Mouse (Mus musculus) embryonic facial prominence, embryonic 10.5 days (tissue): Measurements from ENCODE around the gene Uevld. TPM values are rescaled to one million over a fixed set of nuclear protein-coding genes. Genes with fewer than 3 reads are reported as not detected.

Experiments used
- DNase-seq: peaks from one replicate; pipeline ENCODE4 v3.0.0-alpha.2; 2017; ENCODE audit warnings: low spot score
- H3K27ac ChIP-seq: fragments of 300-500 bp; sonication (generic); replicated peaks from 2 replicates; pipeline ENCODE4 v1.5.1; 2016; ENCODE audit warnings: mild to moderate bottlenecking
- H3K27me3 ChIP-seq: fragments of 300-500 bp; sonication (generic); replicated peaks from 2 replicates; pipeline ENCODE4 v1.6.1; 2016; ENCODE audit warnings: low read depth, mild to moderate bottlenecking; ENCODE audit not compliant: poor library complexity, severe bottlenecking
- H3K36me3 ChIP-seq: fragments of 300-500 bp; sonication (generic); replicated peaks from 2 replicates; pipeline ENCODE4 v1.6.1; 2016; ENCODE audit warnings: mild to moderate bottlenecking, moderate library complexity
- H3K4me1 ChIP-seq: fragments of 300-500 bp; sonication (generic); 2 replicates; pipeline ENCODE4 v1.6.1; 2016
- H3K4me3 ChIP-seq: fragments of 300-500 bp; sonication (generic); 2 replicates; pipeline ENCODE4 v1.5.1; 2016; ENCODE audit warnings: mild to moderate bottlenecking, moderate library complexity
- H3K9me3 ChIP-seq: fragments of 300-500 bp; sonication (generic); 2 replicates; pipeline ENCODE4 v1.6.1; 2016; ENCODE audit warnings: mild to moderate bottlenecking
- WGBS: fragments of 180-500 bp; shearing (Covaris S2); methylation state at CpG from one replicate; pipeline ENCODE4 v1.1.7; 2016; 5-methylcytosine and 5-hydroxymethylcytosine counted together
- polyA plus RNA-seq: library from polyadenylated mRNA; unstranded; fragments of >200 nt; fragmentation: Nextera tagmentation; extraction: Ambion mirVana; gene quantifications from 2 replicates; pipeline ENCODE4 v1.2.1, GENCODE M21; 2016

The Uevld gene
- polyA plus RNA-seq: 12.7 TPM in 2 replicates

DNA sequence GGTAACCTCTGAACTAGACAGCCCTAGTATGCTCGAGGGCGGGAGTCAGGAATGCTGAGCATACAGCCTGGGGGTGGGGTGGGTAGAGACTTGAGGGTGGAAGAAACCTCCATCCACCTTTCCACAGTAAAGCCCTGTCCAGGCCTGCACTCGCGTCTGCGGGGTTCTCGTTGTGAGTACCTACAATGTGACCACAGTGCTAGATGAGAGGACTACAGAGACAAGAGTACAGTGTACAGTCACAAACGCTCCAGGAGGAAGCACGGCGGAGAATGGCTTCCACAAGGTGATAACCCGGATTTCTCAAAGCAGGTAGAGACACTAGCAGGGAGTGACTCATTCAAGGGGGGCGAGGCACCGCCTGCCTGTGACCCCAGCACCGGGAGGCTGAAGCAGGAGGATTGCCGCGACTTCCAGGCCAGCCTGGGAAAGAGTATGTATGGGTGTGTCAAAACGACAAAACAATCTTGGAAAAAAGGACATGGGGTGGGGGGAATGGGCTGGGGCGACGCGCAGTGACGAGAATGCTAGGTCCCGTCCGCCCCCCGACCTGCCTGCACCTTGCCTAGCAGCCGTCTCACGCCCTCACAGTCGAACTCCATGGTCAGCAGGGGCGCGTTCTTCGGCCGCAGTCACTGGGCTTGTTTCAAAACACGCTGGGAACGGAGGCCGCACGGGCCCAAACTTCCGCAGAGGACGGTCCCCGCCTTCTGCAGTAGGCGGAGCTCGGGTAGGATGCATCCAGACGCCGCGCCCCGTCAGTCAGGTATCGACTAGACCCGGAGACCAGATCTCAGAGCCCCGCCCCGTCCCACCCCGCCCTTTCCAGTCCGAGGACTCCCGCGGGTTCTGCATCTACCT lies at the start of gene Uevld:
Uevld (minus strand) TSS at position 697 of the 861 bp plus-strand sequence.
- peak; percentile 96 for DNase-seq
- Histone ChIP-seq H3K4me3 (peak within 1 kb of the TSS; percentile 88), H3K9me3 (no peaks in the 10 kb centered on the region), H3K27ac (peak within 1 kb of the TSS; percentile 83), H3K27me3 (peaks cover 17% of the 10 kb centered on the region), H3K36me3 (peaks cover 26% of the 10 kb centered on the region), H3K4me1 (peaks cover 14% of the 10 kb centered on the region)
- 1% methylated on average over 51 of the region's 51 CpGs for WGBS

DNA sequence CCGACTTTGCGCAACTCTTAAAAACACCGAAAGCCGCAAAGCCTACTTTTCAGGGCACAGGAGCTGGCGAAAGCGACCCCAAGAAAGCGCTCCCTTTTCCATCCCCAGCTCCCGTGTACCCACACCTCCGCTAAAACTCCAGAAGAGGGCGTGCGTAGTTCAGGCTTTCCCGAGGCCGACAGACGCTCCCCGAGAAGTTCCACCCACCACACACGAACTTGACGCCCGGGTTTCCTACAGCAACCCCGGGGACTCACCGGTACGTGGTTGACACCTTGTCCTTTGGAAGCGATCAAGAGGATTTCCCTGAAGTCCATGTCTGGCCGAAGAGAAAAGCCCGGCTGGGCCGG lies 49.5 kb upstream of the Uevld start:
- H3K27ac ChIP-seq: peak overlapping the region; percentile 89
- 2% methylated on average over 25 of the region's 25 CpGs for WGBS
- no peak for DNase-seq

DNA sequence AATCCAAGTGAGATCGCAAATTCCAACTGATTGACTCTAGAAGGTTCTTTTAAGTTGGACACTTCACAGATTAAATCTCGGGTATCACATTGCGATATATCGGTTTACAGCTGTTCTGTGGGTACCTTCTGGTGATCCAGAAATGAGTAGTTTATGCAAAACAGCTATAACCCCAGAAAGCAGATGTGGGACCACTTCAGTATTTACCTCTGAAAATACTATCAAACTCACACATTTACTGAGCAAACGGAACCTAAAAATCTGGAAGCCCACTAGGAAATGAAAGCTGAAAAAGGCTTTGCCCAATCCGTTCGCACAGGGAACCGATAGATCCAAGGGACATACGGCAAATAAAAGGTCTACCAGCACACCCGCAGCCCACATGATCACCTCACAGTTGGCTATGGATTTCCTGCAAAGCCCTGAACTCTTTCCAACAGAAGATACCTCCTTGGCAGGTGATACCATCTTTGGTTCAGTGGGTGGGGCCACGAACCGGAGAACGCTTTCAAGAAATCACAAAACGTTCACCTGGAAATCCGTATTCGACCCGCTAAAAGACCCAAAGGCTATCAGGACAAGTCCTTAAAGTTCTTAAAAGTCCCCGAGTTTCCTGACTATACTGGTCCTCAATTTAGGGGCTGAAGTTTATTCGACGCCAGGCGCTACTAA lies 48.9 kb upstream of the Uevld start:
- Histone ChIP-seq H3K36me3 (no peaks in the 10 kb centered on the region), H3K9me3 (no peaks in the 10 kb centered on the region), H3K4me3 (peak overlapping the region; percentile 81), H3K27me3 (no peaks in the 10 kb centered on the region), H3K4me1 (peaks cover 38% of the 10 kb centered on the region), H3K27ac (peak overlapping the region; percentile 89)
- no peak for DNase-seq
- WGBS: 22% methylated on average over 21 of the region's 21 CpGs

More for the DNA sequence above, 49.5 kb upstream of the Uevld start:
- H3K4me1 ChIP-seq: peaks cover 32% of the 10 kb centered on the region
- no peaks in the 10 kb centered on the region for H3K9me3 ChIP-seq
- H3K4me3 ChIP-seq: peak overlapping the region; percentile 81
- no peaks in the 10 kb centered on the region for H3K27me3 ChIP-seq
- no peaks in the 10 kb centered on the region for H3K36me3 ChIP-seq

DNA sequence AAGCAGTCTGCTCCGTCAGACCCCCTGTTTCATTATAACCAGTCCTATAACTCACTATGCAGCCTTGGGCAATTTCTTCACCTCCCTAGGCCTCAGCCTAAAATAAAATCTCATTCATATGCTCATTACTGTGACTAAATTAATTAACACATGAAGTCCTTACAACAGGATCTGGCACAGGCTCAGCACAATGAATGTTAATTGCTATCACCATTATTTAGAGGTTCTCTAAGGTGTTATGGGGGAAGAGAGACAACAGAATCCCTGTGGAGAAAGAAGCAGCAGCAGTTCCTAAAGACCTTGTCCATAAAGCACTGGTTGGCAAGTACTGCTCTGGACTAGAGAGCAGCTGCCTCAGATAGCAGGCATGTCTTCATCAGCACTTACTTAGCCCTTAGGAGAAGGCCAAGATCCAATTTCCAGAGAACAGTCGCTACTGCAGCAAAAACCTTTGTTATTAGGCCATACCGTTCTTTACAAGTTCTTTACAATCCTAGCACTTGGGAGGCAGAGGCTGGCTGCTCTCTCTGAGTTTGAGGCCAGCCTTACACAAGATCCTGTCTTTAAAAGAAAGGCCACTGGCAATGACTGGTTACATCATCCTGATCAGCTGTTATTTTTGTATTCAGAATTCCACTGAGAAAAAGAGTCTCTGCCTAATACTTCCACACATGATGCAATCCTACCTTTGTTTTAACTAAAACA lies 45.2 kb upstream of the Uevld start:
- Histone ChIP-seq H3K27me3 (no peaks in the 10 kb centered on the region), H3K27ac (no peak overlapping the region), H3K36me3 (peaks cover 8% of the 10 kb centered on the region), H3K9me3 (no peaks in the 10 kb centered on the region), H3K4me3 (no peak overlapping the region), H3K4me1 (peaks cover 39% of the 10 kb centered on the region)
- WGBS: 33% methylated on average over 3 of the region's 3 CpGs
- no peak for DNase-seq

DNA sequence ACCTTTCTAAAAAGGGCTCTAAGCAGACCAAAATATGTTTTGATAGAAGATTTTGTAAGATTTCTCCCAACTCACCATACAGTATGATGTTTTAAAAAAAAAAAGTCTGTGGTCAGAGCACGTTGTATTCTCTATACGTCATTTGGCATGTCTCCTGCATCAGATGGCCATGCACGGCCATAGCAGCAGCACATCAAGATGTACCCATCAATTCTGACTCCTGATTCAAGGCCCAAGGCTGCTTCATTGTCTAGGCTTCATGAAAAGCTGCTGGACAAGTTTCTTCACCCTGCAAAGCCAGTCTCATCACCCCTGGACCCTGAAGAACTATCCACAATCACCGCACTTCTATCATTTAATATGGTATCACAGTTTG lies 43.6 kb upstream of the Uevld start:
- Histone ChIP-seq H3K27ac (no peak overlapping the region), H3K36me3 (peaks cover 25% of the 10 kb centered on the region), H3K4me1 (peaks cover 32% of the 10 kb centered on the region), H3K4me3 (no peak overlapping the region), H3K9me3 (no peaks in the 10 kb centered on the region), H3K27me3 (no peaks in the 10 kb centered on the region)
- no peak for DNase-seq
- 64% methylated on average over 4 of the region's 4 CpGs for WGBS

- Histone ChIP-seq H3K4me1 (peaks cover 27% of the 10 kb centered on the region), H3K36me3 (peaks cover 31% of the 10 kb centered on the region), H3K9me3 (no peaks in the 10 kb centered on the region), H3K27ac (no peak overlapping the region), H3K4me3 (no peak overlapping the region), H3K27me3 (no peaks in the 10 kb centered on the region)
- WGBS: 91% methylated on average over 5 of the region's 5 CpGs
- no peak for DNase-seq
Observed at GRCm38 (mm10) chr7:47001125-47001899, 43.0 kb upstream of the Uevld start.

- 73% methylated on average over 3 of the region's 3 CpGs for WGBS
- no peak overlapping the region for H3K27ac ChIP-seq
- no peaks in the 10 kb centered on the region for H3K27me3 ChIP-seq
- no peak overlapping the region for H3K4me3 ChIP-seq
- DNase-seq: no peak
- peaks cover 38% of the 10 kb centered on the region for H3K36me3 ChIP-seq
- H3K9me3 ChIP-seq: no peaks in the 10 kb centered on the region
- H3K4me1 ChIP-seq: peaks cover 26% of the 10 kb centered on the region
Observed at GRCm38 (mm10) chr7:47000644-47000983, 42.3 kb upstream of the Uevld start.

GRCm38 (mm10) chr7:46999983-47000643 lies 41.8 kb upstream of the Uevld start:
- Histone ChIP-seq H3K9me3 (no peaks in the 10 kb centered on the region), H3K4me3 (no peak overlapping the region), H3K27ac (no peak overlapping the region), H3K4me1 (peaks cover 26% of the 10 kb centered on the region), H3K36me3 (peaks cover 43% of the 10 kb centered on the region), H3K27me3 (no peaks in the 10 kb centered on the region)
- no peak for DNase-seq
- 86% methylated on average over 8 of the region's 8 CpGs for WGBS

- H3K4me3 ChIP-seq: no peak overlapping the region
- no peaks in the 10 kb centered on the region for H3K9me3 ChIP-seq
- peaks cover 54% of the 10 kb centered on the region for H3K36me3 ChIP-seq
- peaks cover 26% of the 10 kb centered on the region for H3K4me1 ChIP-seq
- WGBS: 89% methylated on average over 2 of the region's 2 CpGs
- no peaks in the 10 kb centered on the region for H3K27me3 ChIP-seq
- no peak for DNase-seq
- H3K27ac ChIP-seq: no peak overlapping the region
Observed at GRCm38 (mm10) chr7:46998942-46999341, 40.6 kb upstream of the Uevld start.

GRCm38 (mm10) chr7:46997644-46998395 lies 39.5 kb upstream of the Uevld start:
- no peak overlapping the region for H3K4me3 ChIP-seq
- H3K4me1 ChIP-seq: peaks cover 17% of the 10 kb centered on the region
- no peak overlapping the region for H3K27ac ChIP-seq
- peaks cover 66% of the 10 kb centered on the region for H3K36me3 ChIP-seq
- no peak for DNase-seq
- WGBS: 89% methylated on average over 21 of the region's 21 CpGs
- no peaks in the 10 kb centered on the region for H3K27me3 ChIP-seq
- H3K9me3 ChIP-seq: no peaks in the 10 kb centered on the region

GRCm38 (mm10) chr7:46997008-46997407 lies 38.7 kb upstream of the Uevld start:
- WGBS: 93% methylated on average over 4 of the region's 4 CpGs
- no peak overlapping the region for H3K4me3 ChIP-seq
- H3K27me3 ChIP-seq: no peaks in the 10 kb centered on the region
- H3K36me3 ChIP-seq: peaks cover 74% of the 10 kb centered on the region
- peaks cover 9% of the 10 kb centered on the region; the same call in 1 of the 2 replicates for H3K4me1 ChIP-seq
- no peak for DNase-seq
- no peaks in the 10 kb centered on the region for H3K9me3 ChIP-seq
- H3K27ac ChIP-seq: no peak overlapping the region
